In the genomic region with DNA sequence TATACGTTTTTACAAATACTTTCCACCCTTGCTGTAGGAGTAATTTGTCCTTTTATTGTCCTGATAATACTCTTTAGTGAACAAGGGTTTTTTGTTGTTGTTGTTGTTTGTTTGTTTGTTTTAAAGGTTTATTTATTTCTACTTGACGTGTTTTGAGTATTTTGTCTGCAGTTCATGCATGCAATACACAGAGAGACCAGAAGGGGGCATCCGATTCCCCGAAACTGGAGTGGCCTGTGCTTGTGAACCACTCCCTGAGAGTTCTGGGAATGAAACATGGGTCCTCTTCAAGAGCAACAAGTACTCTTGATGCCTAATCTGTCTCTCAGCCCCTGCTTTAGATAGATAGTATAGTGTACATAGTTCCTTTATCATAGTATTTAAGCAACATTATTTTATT, we compare ENCODE assay signal across 8 mouse cellular contexts. TPM values are rescaled to one million over a fixed set of nuclear protein-coding genes. Genes with fewer than 3 reads are reported as not detected.
DNase-seq lines count a peak whose midpoint lies in the region; TF ChIP-seq lines count a peak whose summit lies in the region.

No protein-coding gene starts in this region.

- H3K27me3 ChIP-seq in ES-Bruce4 (ENCODE audit: control insufficient read depth, insufficient read depth, low read length, poor library complexity, severe bottlenecking) = no peaks in the 10 kb centered on the region

- peak; percentile 58 for TF ChIP-seq CTCF in ES-Bruce4 (IDR thresholded peaks at IDR 0.05; ENCODE audit: low read depth, low read length)

- peak; percentile 75 for DNase-seq in A20 (ENCODE audit: low read depth, low spot score)
- DNase-seq in cerebellum, adult 9-10 months = peak; percentile 50
- DNase-seq in gastrocnemius, postnatal 10 days = peak; percentile 38
- DNase-seq in kidney, adult 9 months = peak; percentile 69
- DNase-seq in lung, postnatal 10 days = peak; percentile 72
- DNase-seq in skeletal muscle tissue, adult 2 months (ENCODE audit: low read depth, low spot score) = peak; percentile 40
- DNase-seq in right cerebral cortex, postnatal 36 days (ENCODE audit: low spot score in 2 of 2) = no peak

- no peaks in the 10 kb centered on the region for H3K9me3 ChIP-seq in ES-Bruce4 (replicated peaks; ENCODE audit: control insufficient read depth, insufficient read depth, low read length, poor library complexity, severe bottlenecking)

- no peak overlapping the region for H3K4me3 ChIP-seq in ES-Bruce4 (ENCODE audit: low read depth, low read length)

- H3K4me1 ChIP-seq in ES-Bruce4 (ENCODE audit: control insufficient read depth, insufficient read depth, low read length) = no peaks in the 10 kb centered on the region

- H3K36me3 ChIP-seq in ES-Bruce4 (ENCODE audit: control insufficient read depth, insufficient read depth, low read length, poor library complexity, severe bottlenecking) = no peaks in the 10 kb centered on the region; the same call in 1 of the 2 replicates

- TF ChIP-seq POLR2A in ES-Bruce4 (IDR thresholded peaks at IDR 0.05; ENCODE audit: insufficient read depth, low read length) = no peak

- no peak overlapping the region for H3K9ac ChIP-seq in ES-Bruce4 (ENCODE audit: low read depth, poor library complexity, severe bottlenecking)

- no peak overlapping the region for H3K27ac ChIP-seq in ES-Bruce4 (ENCODE audit: insufficient read depth, low read length)

- TF ChIP-seq EP300 in ES-Bruce4 (IDR thresholded peaks at IDR 0.05; ENCODE audit: insufficient read depth, low read depth, low read length) = no peak

RNA-seq across cellular contexts. Expression of a gene that starts 0.8 kb away (rescaled TPM):
- 19.6 and 19.7 TPM in 2 replicates for polyA plus RNA-seq in ES-Bruce4 (2011; ENCODE audit: insufficient read depth, insufficient read length, low read depth, missing spikeins)
- 1 to 10 TPM; 5.9 to 9.2 TPM for total RNA-seq in gastrocnemius, postnatal 10 days (2021)

RNA-seq across cellular contexts. Expression of a gene that starts 29.0 kb away (rescaled TPM):
- polyA plus RNA-seq in ES-Bruce4 (2011; ENCODE audit: insufficient read depth, insufficient read length, low read depth, missing spikeins) = 98.0 and 103 TPM in 2 replicates
- total RNA-seq in gastrocnemius, postnatal 10 days (2021) = 10 to 100 TPM; 63.5 to 67.4 TPM

RNA-seq across cellular contexts. Expression of a gene that starts 46.7 kb away (rescaled TPM):
- polyA plus RNA-seq in ES-Bruce4 (2011; ENCODE audit: insufficient read depth, insufficient read length, low read depth, missing spikeins) = 10.4 and 10.8 TPM in 2 replicates
- 10 to 100 TPM in 1 of 2 experiments, 1 to 10 TPM in 1; 9.5 to 12.6 TPM for total RNA-seq in gastrocnemius, postnatal 10 days (2021)

RNA-seq across cellular contexts. Expression of a gene that starts 48.4 kb away (rescaled TPM):
- polyA plus RNA-seq in ES-Bruce4 (2011; ENCODE audit: insufficient read depth, insufficient read length, low read depth, missing spikeins) = 3.7 and 5.0 TPM in 2 replicates
- total RNA-seq in gastrocnemius, postnatal 10 days (2021) = 10 to 100 TPM in 1 of 2 experiments, 1 to 10 TPM in 1; 8.5 to 10.5 TPM

Comparison
In these comparisons a context has a peak if more than half of its experiments do, and no peak if none do; other contexts are left out.
1. DNase-seq: peak in A20 (single experiment), cerebellum, adult 9-10 months (single experiment), gastrocnemius, postnatal 10 days (single experiment), kidney, adult 9 months (single experiment), lung, postnatal 10 days (single experiment) and skeletal muscle tissue, adult 2 months (single experiment); none in right cerebral cortex, postnatal 36 days (0 of 2).